Mouse (Mus musculus): ENCODE measurements around the gene Zbtb5.

- TF ChIP-seq CTCF (IDR thresholded peaks at IDR 0.05 in 2 of 3, conservative IDR thresholded peaks at IDR 0.05 in 1 of 3; ENCODE audit: control insufficient read depth in 1 of 3, insufficient read depth in 1 of 3, low read depth in 2 of 3, low read length in 3 of 3, poor library complexity in 1 of 3, severe bottlenecking in 1 of 3) (no peak), POLR2A (IDR thresholded peaks at IDR 0.05; ENCODE audit: control insufficient read depth in 1 of 2, insufficient read depth in 1 of 2, low read depth in 1 of 2, low read length in 2 of 2, poor library complexity in 1 of 2) (no peak), MEF2A (IDR thresholded peaks at IDR 0.05; ENCODE audit: extremely low read depth, insufficient replicate concordance, low read depth, low read length, poor library complexity, severe bottlenecking) (no peak)
Measured at GRCm38 (mm10) chr4:44990560-44990959, 21.7 kb downstream of the Zbtb5 start.
